Mouse (Mus musculus): Measurements from ENCODE around the gene Oca2. TPM values are rescaled to one million over a fixed set of nuclear protein-coding genes. Genes with fewer than 3 reads are reported as not detected.

The Oca2 gene
- polyA plus RNA-seq (2014; fragmentation: Illumina TruSeq; extraction: RNeasy Lipid Tissue Mini Kit (QIAGEN cat#74804); ENCODE audit: low read depth, low replicate concordance), result 0.09 TPM

GRCm38 (mm10) chr7:56239543-56239942, at the start of gene Oca2:
Gene Oca2, plus strand, starts transcription at chr7:56239760.

Other genes with a start within 250 kb of the Oca2 start
- 3.7 TPM for gene Nipa1, start 219.8 kb upstream of the Oca2 start, polyA plus RNA-seq (2014; fragmentation: Illumina TruSeq; extraction: RNeasy Lipid Tissue Mini Kit (QIAGEN cat#74804); ENCODE audit: low read depth, low replicate concordance)
- gene Herc2, start 189.6 kb upstream of the Oca2 start, polyA plus RNA-seq (2014; fragmentation: Illumina TruSeq; extraction: RNeasy Lipid Tissue Mini Kit (QIAGEN cat#74804); ENCODE audit: low read depth, low replicate concordance), result 27.8 TPM

All from adipose tissue, adult 10 weeks (tissue).